Mouse (Mus musculus) ES-Bruce4 (cell line): ENCODE data around the gene Gm21988. TPM values are rescaled to one million over a fixed set of nuclear protein-coding genes. Genes with fewer than 3 reads are reported as not detected.
A peak's percentile ranks its signal among the peaks of the same experiment; 100 is the strongest.

Experiments used
- H3K27ac ChIP-seq: 2 replicates; pipeline ENCODE4 v1.5.1; 2012; ENCODE audit warnings: low read length, inconsistent platforms; ENCODE audit not compliant: insufficient read depth
- H3K27me3 ChIP-seq: 2 replicates; pipeline ENCODE4 v1.6.1; 2012; ENCODE audit warnings: mild to moderate bottlenecking, low read length, inconsistent platforms; ENCODE audit not compliant: control insufficient read depth, poor library complexity, insufficient read depth, severe bottlenecking
- H3K36me3 ChIP-seq: 2 replicates; pipeline ENCODE4 v1.6.1; 2012; ENCODE audit warnings: inconsistent platforms, mild to moderate bottlenecking, low read length, moderate library complexity; ENCODE audit not compliant: control insufficient read depth, poor library complexity, insufficient read depth, severe bottlenecking
- H3K4me1 ChIP-seq: one replicate; pipeline ENCODE4 v1.8.1; 2011; ENCODE audit warnings: low read length; ENCODE audit not compliant: control insufficient read depth, insufficient read depth
- H3K4me3 ChIP-seq: 2 replicates; pipeline ENCODE4 v1.5.1; 2011; ENCODE audit warnings: low read depth, mild to moderate bottlenecking, low read length
- H3K9ac ChIP-seq: 2 replicates; pipeline ENCODE4 v1.6.1; 2012; ENCODE audit warnings: low read depth, mild to moderate bottlenecking, inconsistent platforms; ENCODE audit not compliant: poor library complexity, severe bottlenecking
- H3K9me3 ChIP-seq: replicated peaks from 2 replicates; pipeline ENCODE4 v1.6.1; 2012; ENCODE audit warnings: mild to moderate bottlenecking, low read length, inconsistent platforms; ENCODE audit not compliant: control insufficient read depth, poor library complexity, insufficient read depth, severe bottlenecking
- CTCF ChIP-seq: IDR thresholded peaks from one replicate; pipeline ENCODE4 v1.8.1; 2011; ENCODE audit warnings: low read depth, low read length
- EP300 ChIP-seq: IDR thresholded peaks from 2 replicates; pipeline ENCODE4 v1.6.1; 2011; ENCODE audit warnings: low read depth, low read length; ENCODE audit not compliant: insufficient read depth
- POLR2A ChIP-seq: IDR thresholded peaks from one replicate; pipeline ENCODE4 v1.8.1; 2011; ENCODE audit warnings: low read length; ENCODE audit not compliant: insufficient read depth
- polyA plus RNA-seq: library from polyadenylated mRNA; stranded (reverse); fragments of >200 nt; gene quantifications from 2 replicates; pipeline ENCODE4 v1.2.4, GENCODE M21; 2011; ENCODE audit warnings: low read depth; ENCODE audit not compliant: missing spikeins, insufficient read depth, insufficient read length

Gene Gm21988
- 0.55 and 0.65 TPM in 2 replicates for polyA plus RNA-seq

DNA sequence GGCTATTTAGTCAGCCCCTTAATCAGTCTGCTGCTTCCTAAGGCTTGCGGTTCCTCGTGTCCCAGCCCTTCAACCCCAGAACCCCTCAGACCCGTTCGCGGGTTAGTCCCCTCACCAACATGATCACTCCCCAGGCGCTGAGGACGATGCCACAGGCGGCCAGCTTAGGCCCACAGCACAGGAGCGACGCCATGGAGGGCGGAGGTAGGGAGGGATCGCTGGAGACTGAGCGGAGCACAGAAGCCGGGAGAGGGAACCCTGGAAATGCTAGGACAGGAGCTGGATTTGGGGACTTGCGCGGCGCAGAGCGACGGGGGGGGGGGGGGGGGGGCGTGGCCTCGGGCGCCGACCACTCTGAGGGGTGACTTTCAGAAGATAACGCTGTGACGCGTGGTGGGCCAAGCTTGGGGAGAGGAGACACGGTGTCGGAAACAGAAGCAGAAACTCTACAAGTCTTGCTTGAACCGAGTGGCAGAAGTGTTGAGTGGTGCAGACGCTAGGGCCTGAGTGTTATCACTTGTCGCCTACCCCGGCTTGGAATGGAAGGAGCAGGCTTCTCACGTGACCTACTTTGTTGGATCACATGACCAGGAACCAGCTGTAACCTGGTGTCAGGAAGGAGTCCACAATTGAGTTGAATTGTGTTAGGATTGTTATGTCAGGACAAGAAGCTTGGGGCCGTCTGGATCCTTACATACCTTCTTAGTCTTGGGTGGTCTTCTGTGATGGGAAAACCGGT, at the start of gene Gm21988, which contains the start of gene Rnasek:
Gene Gm21988 (minus strand): TSS at position 290 of the 739 bp plus-strand sequence.
Gene Rnasek (minus strand): TSS at position 302 of the 739 bp plus-strand sequence.
- Histone ChIP-seq H3K27me3 (no peaks in the 10 kb centered on the region), H3K36me3 (peaks cover 13% of the 10 kb centered on the region), H3K4me1 (peaks cover 3% of the 10 kb centered on the region), H3K4me3 (peak within 1 kb of the TSS; percentile 90), H3K9me3 (no peaks in the 10 kb centered on the region), H3K9ac (peak within 1 kb of the TSS; percentile 91), H3K27ac (no peak within 1 kb of the TSS)
- TF ChIP-seq EP300 (peak; percentile 52; the same call in 1 of the 2 replicates), CTCF (no peak), POLR2A (peak; percentile 64)

DNA sequence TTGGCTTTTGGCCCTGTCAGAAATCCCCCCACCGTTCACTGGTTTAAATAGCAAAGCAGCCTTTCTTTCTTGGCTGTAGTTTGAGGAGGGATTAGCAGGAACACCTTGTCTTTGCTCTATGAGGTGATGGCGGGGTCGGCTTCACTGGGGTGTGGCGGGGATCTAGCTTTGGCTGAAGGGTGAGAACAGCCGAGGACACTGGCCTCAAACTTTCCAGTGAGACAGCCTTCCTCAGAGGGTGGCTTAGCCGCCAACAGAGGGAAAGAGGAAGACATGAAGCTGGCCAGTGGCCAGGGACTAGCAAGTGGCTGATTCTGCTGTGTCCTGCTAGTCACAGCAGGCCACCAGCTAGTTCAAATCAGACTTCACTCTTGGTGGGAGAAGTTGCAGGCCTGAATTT, 49.6 kb upstream of the Gm21988 start:
- Histone ChIP-seq H3K4me1 (peaks cover 2% of the 10 kb centered on the region), H3K4me3 (no peak overlapping the region), H3K36me3 (no peaks in the 10 kb centered on the region), H3K27me3 (no peaks in the 10 kb centered on the region), H3K9ac (no peak overlapping the region), H3K9me3 (no peaks in the 10 kb centered on the region), H3K27ac (no peak overlapping the region)
- no peak for TF ChIP-seq CTCF
- no peak for TF ChIP-seq POLR2A
- TF ChIP-seq EP300: no peak

DNA sequence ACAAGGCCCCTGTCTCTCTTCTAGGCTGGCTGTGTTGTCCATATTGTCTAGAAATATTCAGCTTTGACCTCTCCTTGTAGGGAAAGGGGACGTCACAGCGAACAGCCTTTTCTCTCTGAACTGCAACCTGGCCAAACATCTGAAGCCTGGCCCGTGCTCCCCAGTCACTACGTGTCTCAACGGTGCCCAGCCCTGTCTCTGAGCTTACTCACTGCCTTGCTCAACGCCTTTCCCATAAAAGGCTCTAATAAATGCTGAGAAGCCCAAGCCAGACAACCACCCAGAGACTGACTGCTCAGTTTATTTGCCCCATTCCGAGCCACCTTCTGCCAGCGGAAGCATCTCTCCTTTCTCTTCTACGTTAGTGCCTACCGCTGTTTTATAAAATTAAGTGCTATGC, 48.5 kb upstream of the Gm21988 start:
- Histone ChIP-seq H3K4me1 (peaks cover 2% of the 10 kb centered on the region), H3K27me3 (no peaks in the 10 kb centered on the region), H3K4me3 (no peak overlapping the region), H3K9ac (no peak overlapping the region), H3K27ac (no peak overlapping the region), H3K9me3 (no peaks in the 10 kb centered on the region), H3K36me3 (no peaks in the 10 kb centered on the region)
- no peak for TF ChIP-seq CTCF
- TF ChIP-seq EP300: no peak
- TF ChIP-seq POLR2A: no peak

DNA sequence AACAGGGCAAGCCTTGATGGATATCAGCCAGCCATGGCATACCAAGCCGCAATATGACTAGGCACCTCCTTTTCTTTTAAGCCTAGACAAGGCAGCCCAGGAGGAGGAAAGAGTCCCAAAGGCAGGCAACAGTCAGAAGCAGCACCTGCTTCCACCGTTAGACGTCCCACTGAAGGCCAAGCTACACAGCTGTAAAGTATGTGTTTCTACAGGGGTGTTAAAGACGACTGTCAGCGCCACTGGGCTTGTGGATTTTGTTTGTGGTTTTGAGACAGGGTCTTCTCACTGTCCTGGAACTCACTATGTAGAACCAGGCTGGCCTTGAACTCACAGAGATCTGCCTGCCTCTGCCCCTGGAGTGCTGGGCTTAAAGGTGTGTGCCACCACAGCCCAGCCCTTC, 46.1 kb upstream of the Gm21988 start:
- Histone ChIP-seq H3K4me3 (no peak overlapping the region), H3K27me3 (no peaks in the 10 kb centered on the region), H3K36me3 (no peaks in the 10 kb centered on the region), H3K27ac (no peak overlapping the region), H3K9ac (no peak overlapping the region), H3K4me1 (peaks cover 2% of the 10 kb centered on the region), H3K9me3 (no peaks in the 10 kb centered on the region)
- TF ChIP-seq POLR2A: no peak

DNA sequence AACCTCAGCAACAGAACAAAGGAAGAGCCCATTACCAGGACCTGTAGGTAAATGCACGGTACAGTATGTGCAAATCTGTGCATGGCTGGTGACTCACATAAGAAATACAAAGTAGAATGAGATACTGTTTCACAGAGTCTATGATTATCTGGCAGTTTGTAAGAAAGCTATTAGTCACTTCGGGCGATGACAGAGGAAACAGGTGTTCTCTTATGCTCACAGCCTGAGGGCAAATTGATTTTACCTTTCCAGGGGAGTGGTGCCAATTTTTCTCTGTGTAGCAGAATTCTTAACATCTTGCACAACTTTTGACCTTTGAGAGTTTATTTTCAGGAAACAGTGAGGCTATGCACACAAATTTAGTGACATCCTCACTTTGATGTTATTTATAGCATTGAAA, 45.1 kb upstream of the Gm21988 start:
- no peaks in the 10 kb centered on the region for H3K4me1 ChIP-seq
- H3K27ac ChIP-seq: no peak overlapping the region
- no peaks in the 10 kb centered on the region for H3K9me3 ChIP-seq
- no peak for TF ChIP-seq CTCF
- TF ChIP-seq POLR2A: no peak
- no peak for TF ChIP-seq EP300
- H3K9ac ChIP-seq: no peak overlapping the region
- no peaks in the 10 kb centered on the region for H3K36me3 ChIP-seq
- no peak overlapping the region for H3K4me3 ChIP-seq
- no peaks in the 10 kb centered on the region for H3K27me3 ChIP-seq

DNA sequence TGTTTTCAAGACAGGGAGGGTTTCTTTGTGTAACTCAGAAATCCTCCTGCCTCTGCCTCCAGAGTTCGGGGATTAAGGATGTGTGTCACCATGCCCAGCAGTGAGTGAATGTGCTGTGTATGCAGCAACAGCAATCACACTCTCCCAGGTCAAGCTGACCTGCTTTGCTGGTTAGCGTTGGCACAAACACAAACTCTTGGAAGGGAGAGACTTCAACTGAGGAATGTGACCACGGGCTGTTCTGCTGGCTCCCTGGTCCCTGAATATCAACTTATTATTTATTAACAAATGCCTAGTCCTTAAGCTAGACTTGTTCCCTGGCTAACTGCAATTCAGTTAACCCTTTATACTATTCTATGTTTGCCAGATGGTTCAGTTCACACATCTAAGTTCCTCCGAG, 44.0 kb upstream of the Gm21988 start:
- Histone ChIP-seq H3K9me3 (no peaks in the 10 kb centered on the region), H3K36me3 (no peaks in the 10 kb centered on the region), H3K4me3 (no peak overlapping the region), H3K27ac (no peak overlapping the region), H3K4me1 (no peaks in the 10 kb centered on the region), H3K27me3 (no peaks in the 10 kb centered on the region), H3K9ac (no peak overlapping the region)
- TF ChIP-seq CTCF: no peak
